Mouse (Mus musculus) adipose tissue, adult 10 weeks (tissue): Measurements from ENCODE around the gene Asah2. TPM values are rescaled to one million over a fixed set of nuclear protein-coding genes. Genes with fewer than 3 reads are reported as not detected.

Experiments used
- polyA plus RNA-seq: library from polyadenylated mRNA; stranded (reverse); fragments of 350-450 nt; fragmentation: Illumina TruSeq; extraction: RNeasy Lipid Tissue Mini Kit (QIAGEN cat#74804); gene quantifications from one replicate; pipeline ENCODE4 v1.2.3, GENCODE M21; 2014; ENCODE audit warnings: low read depth, low replicate concordance

Asah2 gene
- polyA plus RNA-seq: 11.2 TPM

GRCm38 (mm10) chr19:32107771-32108306, at the start of gene Asah2:
TSS of gene Asah2 (minus strand) at chr19:32108211.

Other genes starting within 250 kb of the Asah2 start
- 0.55 TPM for gene A1cf, start 239.4 kb downstream of the Asah2 start, polyA plus RNA-seq